Mouse (Mus musculus) embryo, embryonic 9.5 days (tissue): ENCODE results near the gene Sucnr1.

ENCODE experiments used
- DNase-seq: peaks from one replicate; pipeline ENCODE4 v3.0.0-alpha.2; 2017; ENCODE audit errors: extremely low spot score

Gene Sucnr1

GRCm38 (mm10) chr3:60111889-60112646 is 30.4 kb downstream of the Sucnr1 start:
- no peak for DNase-seq

GRCm38 (mm10) chr3:60114571-60114970 is 32.9 kb downstream of the Sucnr1 start:
- no peak for DNase-seq

GRCm38 (mm10) chr3:60121449-60121848 is 39.8 kb downstream of the Sucnr1 start:
- no peak for DNase-seq

GRCm38 (mm10) chr3:60123859-60124794 is 42.5 kb downstream of the Sucnr1 start:
- DNase-seq = no peak

GRCm38 (mm10) chr3:60126564-60126963 is 44.9 kb downstream of the Sucnr1 start:
- no peak for DNase-seq

GRCm38 (mm10) chr3:60128282-60128681 is 46.6 kb downstream of the Sucnr1 start:
- DNase-seq = no peak

GRCm38 (mm10) chr3:60135801-60136200 is 54.1 kb downstream of the Sucnr1 start:
- DNase-seq = no peak
